Mouse (Mus musculus): Measurements from ENCODE around the gene Styx. TPM values are rescaled to one million over a fixed set of nuclear protein-coding genes. Genes with fewer than 3 reads are reported as not detected.

Gene Styx
- total RNA-seq (2021): 10 to 100 TPM; 26.3 to 33.4 TPM
- 3.8 and 7.6 TPM in 2 replicates for polyA plus RNA-seq (2012; rRNA removed)
- long read RNA-seq, full-length matches to known transcripts: 14 of 15 reads
- long read RNA-seq, partial matches to known transcripts: 0 of 15 reads
- long read RNA-seq, other reads (novel, unspliced or antisense): 1 of 15 reads

GRCm38 (mm10) chr14:45350931-45351859, at the start of gene Styx:
Gene Styx, plus strand, starts transcription at chr14:45351093.
- H3K79me2 ChIP-seq (replicated peaks; ENCODE audit: control insufficient read depth, insufficient read depth, low read length): no peaks in the 10 kb centered on the region; the same call in 1 of the 2 replicates
- H3K9ac ChIP-seq (ENCODE audit: low read depth, low read length): peak within 1 kb of the TSS; percentile 84
- TF ChIP-seq POLR2A (IDR thresholded peaks at IDR 0.05; ENCODE audit: insufficient read depth, low read depth, low read length) (peak; percentile 55), CTCF (IDR thresholded peaks at IDR 0.05) (0 out of 2 replicates have a peak, but pooled peaks have one; percentile 14), EP300 (IDR thresholded peaks at IDR 0.05; ENCODE audit: insufficient read depth, low read depth, low read length) (no peak)
- DNase-seq: peak; percentile 98 to 99
- peak within 1 kb of the TSS; percentile 79 for H3K27ac ChIP-seq
- peaks cover 2% of the 10 kb centered on the region; the same call in 1 of the 2 replicates for H3K36me3 ChIP-seq (ENCODE audit: control insufficient read depth, insufficient read depth, low read length)
- intact Hi-C loops (cut with DNase I): loop anchor here (1.0 kb wide), 1 partner anchor 21 kb away; no protein-coding TSS in a partner anchor
- no peaks in the 10 kb centered on the region for H3K27me3 ChIP-seq (ENCODE audit: control insufficient read depth, insufficient read depth, low read length)
- under 1% methylated on average over 71 of the region's 93 CpGs for WGBS
- H3K4me1 ChIP-seq (ENCODE audit: control insufficient read depth, insufficient read depth, low read length): peaks cover 2% of the 10 kb centered on the region; the same call in 1 of the 2 replicates
- H3K4me3 ChIP-seq: peak within 1 kb of the TSS; percentile 92

GRCm38 (mm10) chr14:45303939-45304338, 47.0 kb upstream of the Styx start:
- WGBS: 74% methylated on average over 4 of the region's 4 CpGs

GRCm38 (mm10) chr14:45304389-45304788, 46.5 kb upstream of the Styx start:
- no peak for DNase-seq

More at GRCm38 (mm10) chr14:45303939-45304338, 47.0 kb upstream of the Styx start:
- intact Hi-C loops (cut with DNase I): no loop called here
- no peaks in the 10 kb centered on the region for H3K27me3 ChIP-seq (ENCODE audit: control insufficient read depth, insufficient read depth, low read length)
- H3K4me1 ChIP-seq (ENCODE audit: control insufficient read depth, insufficient read depth, low read length): no peaks in the 10 kb centered on the region
- DNase-seq: no peak
- H3K27ac ChIP-seq: no peak overlapping the region
- no peaks in the 10 kb centered on the region; the same call in 1 of the 2 replicates for H3K36me3 ChIP-seq (ENCODE audit: control insufficient read depth, insufficient read depth, low read length)
- H3K4me3 ChIP-seq: no peak overlapping the region
- TF ChIP-seq CTCF (IDR thresholded peaks at IDR 0.05) (no peak), POLR2A (IDR thresholded peaks at IDR 0.05; ENCODE audit: insufficient read depth, low read depth, low read length) (no peak), EP300 (IDR thresholded peaks at IDR 0.05; ENCODE audit: insufficient read depth, low read depth, low read length) (no peak)
- no peak overlapping the region for H3K9ac ChIP-seq (ENCODE audit: low read depth, low read length)
- no peaks in the 10 kb centered on the region for H3K79me2 ChIP-seq (replicated peaks; ENCODE audit: control insufficient read depth, insufficient read depth, low read length)

GRCm38 (mm10) chr14:45305852-45306251, 45.0 kb upstream of the Styx start:
- intact Hi-C loops (cut with DNase I): no loop called here

More at GRCm38 (mm10) chr14:45304389-45304788, 46.5 kb upstream of the Styx start:
- Histone ChIP-seq H3K79me2 (replicated peaks; ENCODE audit: control insufficient read depth, insufficient read depth, low read length) (no peaks in the 10 kb centered on the region), H3K36me3 (ENCODE audit: control insufficient read depth, insufficient read depth, low read length) (no peaks in the 10 kb centered on the region; the same call in 1 of the 2 replicates), H3K27me3 (ENCODE audit: control insufficient read depth, insufficient read depth, low read length) (no peaks in the 10 kb centered on the region), H3K27ac (no peak overlapping the region), H3K4me1 (ENCODE audit: control insufficient read depth, insufficient read depth, low read length) (no peaks in the 10 kb centered on the region), H3K9ac (ENCODE audit: low read depth, low read length) (no peak overlapping the region), H3K4me3 (no peak overlapping the region)
- intact Hi-C loops (cut with DNase I): no loop called here
- TF ChIP-seq EP300 (IDR thresholded peaks at IDR 0.05; ENCODE audit: insufficient read depth, low read depth, low read length) (no peak), CTCF (IDR thresholded peaks at IDR 0.05) (peak; percentile 25; the same call in 1 of the 2 replicates)
- WGBS: 77% methylated on average over 4 of the region's 4 CpGs

GRCm38 (mm10) chr14:45307630-45308328, 43.1 kb upstream of the Styx start:
- WGBS: 73% methylated on average over 8 of the region's 8 CpGs
- Histone ChIP-seq H3K27me3 (ENCODE audit: control insufficient read depth, insufficient read depth, low read length) (no peaks in the 10 kb centered on the region), H3K36me3 (ENCODE audit: control insufficient read depth, insufficient read depth, low read length) (no peaks in the 10 kb centered on the region; the same call in 1 of the 2 replicates), H3K79me2 (replicated peaks; ENCODE audit: control insufficient read depth, insufficient read depth, low read length) (peaks cover 2% of the 10 kb centered on the region; the same call in 1 of the 2 replicates), H3K4me1 (ENCODE audit: control insufficient read depth, insufficient read depth, low read length) (peaks cover 3% of the 10 kb centered on the region; the same call in 1 of the 2 replicates), H3K4me3 (no peak overlapping the region), H3K27ac (no peak overlapping the region), H3K9ac (ENCODE audit: low read depth, low read length) (no peak overlapping the region)
- no peak for TF ChIP-seq EP300 (IDR thresholded peaks at IDR 0.05; ENCODE audit: insufficient read depth, low read depth, low read length)
- TF ChIP-seq POLR2A (IDR thresholded peaks at IDR 0.05; ENCODE audit: insufficient read depth, low read depth, low read length): no peak
- no peak for TF ChIP-seq CTCF (IDR thresholded peaks at IDR 0.05)
- intact Hi-C loops (cut with DNase I): no loop called here
- no peak for DNase-seq

More at GRCm38 (mm10) chr14:45305852-45306251, 45.0 kb upstream of the Styx start:
- Histone ChIP-seq H3K36me3 (ENCODE audit: control insufficient read depth, insufficient read depth, low read length) (no peaks in the 10 kb centered on the region; the same call in 1 of the 2 replicates), H3K27ac (no peak overlapping the region), H3K27me3 (ENCODE audit: control insufficient read depth, insufficient read depth, low read length) (no peaks in the 10 kb centered on the region), H3K79me2 (replicated peaks; ENCODE audit: control insufficient read depth, insufficient read depth, low read length) (no peaks in the 10 kb centered on the region; the same call in 1 of the 2 replicates), H3K9ac (ENCODE audit: low read depth, low read length) (no peak overlapping the region), H3K4me1 (ENCODE audit: control insufficient read depth, insufficient read depth, low read length) (peaks cover 3% of the 10 kb centered on the region; the same call in 1 of the 2 replicates), H3K4me3 (no peak overlapping the region)
- 93% methylated on average over 5 of the region's 5 CpGs for WGBS
- no peak for DNase-seq
- TF ChIP-seq EP300 (IDR thresholded peaks at IDR 0.05; ENCODE audit: insufficient read depth, low read depth, low read length): no peak
- no peak for TF ChIP-seq CTCF (IDR thresholded peaks at IDR 0.05)
- no peak for TF ChIP-seq POLR2A (IDR thresholded peaks at IDR 0.05; ENCODE audit: insufficient read depth, low read depth, low read length)
